Mouse (Mus musculus): ENCODE measurements around the gene Gulp1.

DNA sequence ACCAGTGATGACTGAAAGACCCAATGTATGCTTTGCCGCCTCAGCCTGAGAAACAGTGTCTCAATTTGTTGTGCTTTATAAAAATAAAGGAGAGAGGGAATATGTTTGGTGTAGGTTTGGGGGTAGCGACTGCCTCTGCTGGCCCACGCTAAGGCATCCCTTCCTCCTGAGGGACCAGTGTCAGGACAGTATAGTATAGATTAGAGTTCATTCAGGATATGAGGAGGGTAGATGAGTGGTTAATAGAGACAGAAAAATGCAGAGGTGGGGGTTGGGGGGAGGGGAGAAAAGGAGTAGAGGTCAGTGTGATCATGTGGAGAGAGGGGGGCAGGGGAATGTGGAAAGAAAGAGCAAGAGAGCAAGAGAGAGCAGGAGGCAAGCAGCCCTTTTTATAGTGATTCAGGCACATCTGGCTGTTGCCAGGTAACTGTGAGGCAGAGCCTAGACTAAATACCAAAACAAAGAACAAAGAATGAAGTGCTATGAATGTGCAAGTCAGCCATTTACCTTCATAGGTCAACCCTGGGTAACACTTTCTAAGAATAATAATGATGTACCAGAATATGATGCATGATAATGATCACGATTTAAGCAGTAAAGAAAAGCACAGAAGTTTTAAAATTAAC, 169.6 kb downstream of the Gulp1 start:
- TF ChIP-seq CTCF (IDR thresholded peaks at IDR 0.05; ENCODE audit: insufficient read depth, low read depth, low read length) (no peak), POLR2A (IDR thresholded peaks at IDR 0.05; ENCODE audit: insufficient read depth, low read depth, low read length) (no peak)
